Mouse (Mus musculus) NIH3T3 (cell line): Measurements from ENCODE around the gene Bex1.

Source experiments
- DNase-seq: peaks from one replicate; pipeline ENCODE4 v3.0.0-alpha.2; 2012; ENCODE audit warnings: low read depth

Gene Bex1

DNA sequence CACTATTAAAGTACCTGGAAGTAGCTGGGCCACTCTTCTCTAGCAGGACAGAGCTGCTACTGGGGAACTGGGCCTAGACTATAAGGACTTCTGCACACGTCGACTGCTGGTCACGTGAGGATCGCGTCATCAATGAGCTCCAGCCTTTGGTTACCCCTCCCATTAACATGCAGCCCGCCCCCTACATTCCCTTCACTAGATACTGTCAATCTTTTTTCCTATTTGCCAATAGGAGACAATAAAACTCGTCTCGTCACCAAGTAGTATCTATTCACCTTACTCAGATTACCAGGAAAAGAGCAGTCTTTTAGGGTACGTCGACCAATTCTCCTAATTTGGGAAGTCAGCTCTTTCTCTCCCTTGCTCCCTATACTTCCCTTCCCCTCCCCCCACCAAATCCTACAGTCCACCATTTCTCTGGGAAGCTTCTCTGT lies 43.2 kb downstream of the Bex1 start, which contains the start of gene Tceal8:
Gene Tceal8, minus strand, starts transcription at position 225 of the 434 bp plus-strand sequence.
- peak; percentile 92 for DNase-seq

DNA sequence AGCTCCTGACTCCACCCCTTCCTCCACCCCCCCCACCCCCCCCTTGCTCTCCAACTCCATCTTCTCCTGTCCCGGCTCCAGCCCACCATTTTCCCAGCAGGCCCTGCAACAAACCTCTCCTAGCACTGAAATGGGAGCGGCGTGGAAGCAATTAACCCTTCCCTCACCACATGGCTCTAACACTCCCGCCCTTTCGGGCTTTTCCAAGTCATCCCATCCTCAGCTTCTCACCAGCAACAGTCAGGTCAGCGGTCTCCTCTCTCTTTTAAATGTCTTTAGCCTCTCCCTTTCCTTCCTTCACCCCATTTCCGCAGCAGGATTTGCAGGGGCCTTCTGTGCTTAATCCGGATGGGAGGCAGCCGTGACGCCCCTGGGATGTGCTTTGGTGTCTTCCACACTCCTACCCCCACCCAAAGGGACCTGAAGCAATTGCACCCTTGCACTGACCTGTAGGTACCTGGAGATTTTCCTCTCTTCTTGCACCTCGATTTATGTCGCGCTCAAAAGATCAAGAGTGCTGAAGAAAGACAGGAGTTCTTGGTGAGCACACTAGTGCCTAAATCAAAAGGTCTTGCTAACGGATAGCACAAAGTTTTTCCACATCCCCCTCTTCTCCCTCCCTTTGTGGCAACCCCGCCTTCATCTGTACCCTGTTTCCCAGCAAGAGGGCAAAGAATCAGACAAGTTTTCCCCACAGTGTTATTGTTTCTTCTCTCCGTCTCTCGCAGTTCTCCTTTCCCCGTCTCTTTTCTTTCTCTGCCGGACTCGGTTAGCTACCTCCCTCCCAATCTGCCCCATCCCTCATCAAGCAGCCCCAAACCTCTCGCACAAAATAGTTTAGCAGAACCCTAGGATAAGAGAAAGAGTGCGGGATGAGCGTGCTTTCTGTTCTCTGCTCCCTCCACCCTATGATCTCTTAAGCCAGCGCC lies 43.9 kb downstream of the Bex1 start:
- DNase-seq = peak; percentile 86

DNA sequence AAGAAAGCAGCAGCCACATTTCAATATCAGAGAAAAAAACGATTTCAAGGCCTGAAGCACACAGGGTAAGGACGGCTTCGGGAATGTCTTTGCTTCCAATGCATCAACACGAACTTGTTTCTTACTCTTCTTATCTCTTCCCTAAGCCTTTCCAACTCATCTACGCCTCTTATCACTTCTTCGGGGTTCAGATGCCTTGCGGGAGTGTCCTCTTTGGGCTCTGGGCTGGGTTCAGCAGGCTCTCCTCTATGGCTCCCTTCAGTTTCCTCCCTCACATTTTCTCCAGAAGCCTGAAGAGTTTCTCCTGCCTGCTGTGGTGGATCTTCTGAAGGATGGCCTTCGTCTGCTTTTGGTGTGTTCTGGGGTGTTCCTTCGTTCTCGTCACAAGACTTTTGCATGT lies 44.7 kb downstream of the Bex1 start:
- no peak for DNase-seq
